Mouse (Mus musculus): Measurements from ENCODE around the gene Psmg4. TPM values are rescaled to one million over a fixed set of nuclear protein-coding genes. Genes with fewer than 3 reads are reported as not detected.

Gene Psmg4
- polyA plus RNA-seq, 1 experiment from 2014 or later: 71.1 TPM

DNA sequence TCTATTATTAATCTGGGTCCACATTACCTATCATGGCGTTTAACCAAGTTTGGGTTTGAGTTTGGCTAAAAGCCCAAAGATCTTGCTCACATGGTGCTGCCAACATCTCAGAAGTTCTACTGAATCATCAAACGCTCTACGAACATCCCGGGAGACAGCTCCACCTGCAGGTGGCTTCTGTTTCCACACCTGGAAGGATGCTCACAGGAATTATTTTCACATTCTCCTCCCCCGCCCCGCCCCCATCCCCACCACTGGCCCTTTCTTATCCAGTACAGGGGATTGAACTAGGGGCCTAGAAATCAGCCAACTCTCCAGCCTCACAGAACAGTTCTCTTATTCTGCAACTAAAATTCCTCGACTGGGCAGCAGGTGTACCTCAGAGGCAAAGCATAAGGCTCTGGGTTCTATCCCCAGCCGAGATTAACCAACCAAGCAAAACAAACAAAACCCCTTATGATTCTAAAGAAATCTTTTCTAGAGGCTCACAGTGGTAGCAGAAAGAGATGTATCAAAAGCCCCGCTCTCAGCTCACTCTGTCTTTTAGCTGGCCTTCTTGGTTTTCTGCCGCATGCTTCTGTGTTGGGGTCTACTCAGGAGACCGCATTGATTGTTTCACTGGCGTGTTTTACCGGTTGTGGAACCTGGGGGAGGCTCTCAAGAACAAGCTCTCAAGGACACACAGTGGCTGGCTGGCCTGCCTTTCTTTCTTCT is 8.4 kb upstream of the Psmg4 start:
- TF ChIP-seq EP300 (optimal IDR thresholded peaks at IDR 0.05) (no peak), CTCF (IDR thresholded peaks at IDR 0.05; ENCODE audit: low read depth) (peak; percentile 82)
- WGBS: 36% methylated on average over 13 of the region's 13 CpGs
- Histone ChIP-seq H3K9ac (ENCODE audit: low read length) (0 out of 2 replicates have a peak overlapping the region, but pooled peaks have one; percentile 19), H3K4me1 (replicated peaks; ENCODE audit: control insufficient read depth, insufficient read depth) (peaks cover 1% of the 10 kb centered on the region; the same call in 1 of the 2 replicates), H3K27me3 (ENCODE audit: control insufficient read depth, insufficient read depth, low read length) (no peaks in the 10 kb centered on the region), H3K9me3 (ENCODE audit: control insufficient read depth, low read length) (no peaks in the 10 kb centered on the region), H3K4me2 (replicated peaks; ENCODE audit: low read depth) (peak overlapping the region; percentile 45), H3K36me3 (ENCODE audit: control insufficient read depth, insufficient read depth, low read length) (no peaks in the 10 kb centered on the region), H3K4me3 (ENCODE audit: low read depth, low read length) (peak overlapping the region; percentile 24), H3K27ac (replicated peaks) (peak overlapping the region; percentile 53; the same call in 1 of the 2 replicates)
- DNase-seq (ENCODE audit: low spot score): peak; percentile 87
- peak; percentile 69 for ATAC-seq (ENCODE audit: low FRiP score, low TSS enrichment)

DNA sequence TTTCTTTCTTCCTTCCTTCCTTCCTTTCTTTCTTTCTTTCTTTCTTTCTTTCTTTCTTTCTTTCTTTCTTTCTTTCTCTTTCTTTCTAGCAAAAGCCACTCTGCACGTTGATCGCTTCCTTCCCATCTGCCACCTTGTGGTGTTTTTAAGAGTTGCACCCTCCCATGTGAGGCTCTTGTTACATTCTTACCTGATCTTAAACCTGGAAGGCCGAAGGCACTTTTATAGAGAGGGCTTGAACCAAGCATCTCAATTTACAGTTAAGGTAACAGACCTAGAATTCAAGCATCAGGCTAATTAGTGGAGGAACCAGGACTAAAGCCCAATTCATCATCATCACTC is 7.9 kb upstream of the Psmg4 start:
- no peaks in the 10 kb centered on the region for H3K4me1 ChIP-seq (replicated peaks; ENCODE audit: control insufficient read depth, insufficient read depth)
- ATAC-seq (ENCODE audit: low FRiP score, low TSS enrichment) (no peak), DNase-seq (ENCODE audit: low spot score) (peak; percentile 67)
- no peaks in the 10 kb centered on the region for H3K36me3 ChIP-seq (ENCODE audit: control insufficient read depth, insufficient read depth, low read length)
- H3K27me3 ChIP-seq (ENCODE audit: control insufficient read depth, insufficient read depth, low read length): no peaks in the 10 kb centered on the region
- peak overlapping the region; percentile 53; the same call in 1 of the 2 replicates for H3K27ac ChIP-seq (replicated peaks)
- 20% methylated on average over 3 of the region's 3 CpGs for WGBS
- no peak overlapping the region for H3K9ac ChIP-seq (ENCODE audit: low read length)
- H3K4me3 ChIP-seq (ENCODE audit: low read depth, low read length): peak overlapping the region; percentile 24; the same call in 1 of the 2 replicates
- peak; percentile 83 for TF ChIP-seq CTCF (IDR thresholded peaks at IDR 0.05; ENCODE audit: low read depth)
- TF ChIP-seq EP300 (optimal IDR thresholded peaks at IDR 0.05): no peak
- H3K4me2 ChIP-seq (replicated peaks; ENCODE audit: low read depth): peak overlapping the region; percentile 45
- H3K9me3 ChIP-seq (ENCODE audit: control insufficient read depth, low read length): no peaks in the 10 kb centered on the region

DNA sequence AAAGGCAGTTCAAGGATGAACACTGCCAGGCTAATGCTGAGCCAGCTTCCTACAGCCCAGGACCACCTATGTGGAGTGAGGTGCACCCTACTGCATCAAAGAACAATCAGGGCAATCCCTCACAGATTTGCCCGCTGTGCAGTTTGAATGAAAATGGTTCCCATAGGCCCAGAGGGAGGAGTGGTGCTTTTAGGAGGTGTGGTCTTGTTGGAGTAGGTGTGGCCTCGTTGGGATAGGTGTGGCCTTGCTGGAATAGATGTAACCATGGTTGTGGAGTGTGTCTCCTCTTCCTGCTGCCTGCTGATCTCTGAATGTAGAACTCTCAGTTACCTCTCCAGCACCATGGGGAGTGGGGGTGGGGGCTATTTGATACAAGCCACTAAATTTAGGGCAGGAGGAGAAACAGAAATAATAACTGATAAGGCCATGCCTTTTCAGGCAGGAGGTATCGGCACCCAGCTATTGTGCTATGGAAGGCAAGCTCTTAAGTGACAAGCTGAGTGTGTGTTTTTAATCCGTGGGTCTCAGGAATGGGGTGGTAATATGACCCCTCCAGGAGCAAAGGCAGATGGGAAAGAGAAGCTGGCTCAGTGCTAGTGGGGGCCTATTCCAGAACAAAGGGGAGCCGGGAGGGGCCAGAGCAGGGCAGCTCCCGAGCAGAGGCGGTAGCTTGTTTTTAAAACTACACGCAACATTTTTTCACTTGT is 6.5 kb upstream of the Psmg4 start:
- H3K27ac ChIP-seq (replicated peaks): no peak overlapping the region
- H3K27me3 ChIP-seq (ENCODE audit: control insufficient read depth, insufficient read depth, low read length): no peaks in the 10 kb centered on the region
- TF ChIP-seq EP300 (optimal IDR thresholded peaks at IDR 0.05) (no peak), CTCF (IDR thresholded peaks at IDR 0.05; ENCODE audit: low read depth) (no peak)
- no peaks in the 10 kb centered on the region for H3K36me3 ChIP-seq (ENCODE audit: control insufficient read depth, insufficient read depth, low read length)
- WGBS: 49% methylated on average over 8 of the region's 8 CpGs
- H3K9ac ChIP-seq (ENCODE audit: low read length): no peak overlapping the region
- no peak overlapping the region for H3K4me3 ChIP-seq (ENCODE audit: low read depth, low read length)
- no peaks in the 10 kb centered on the region for H3K9me3 ChIP-seq (ENCODE audit: control insufficient read depth, low read length)
- ATAC-seq (ENCODE audit: low FRiP score, low TSS enrichment) (peak; percentile 33), DNase-seq (ENCODE audit: low spot score) (no peak)
- no peak overlapping the region for H3K4me2 ChIP-seq (replicated peaks; ENCODE audit: low read depth)
- no peaks in the 10 kb centered on the region for H3K4me1 ChIP-seq (replicated peaks; ENCODE audit: control insufficient read depth, insufficient read depth)

DNA sequence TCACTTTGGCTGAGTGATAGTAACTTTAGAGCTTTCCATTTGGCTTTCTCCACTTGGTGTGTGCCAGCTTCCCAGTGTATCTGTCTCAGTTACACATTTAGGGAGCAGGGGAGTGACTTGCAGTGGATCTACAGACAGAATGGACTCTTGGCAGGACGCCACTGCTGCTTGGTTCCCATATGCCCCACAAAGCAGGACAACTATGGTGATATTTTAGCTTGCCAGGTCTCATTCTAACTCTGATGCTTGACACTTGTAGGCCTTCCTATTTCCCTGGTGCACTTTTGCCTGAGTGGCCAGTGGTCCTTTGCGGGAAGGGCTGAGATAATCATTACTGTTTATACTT is 6.0 kb upstream of the Psmg4 start:
- H3K9ac ChIP-seq (ENCODE audit: low read length): no peak overlapping the region
- 76% methylated on average over 2 of the region's 2 CpGs for WGBS
- H3K9me3 ChIP-seq (ENCODE audit: control insufficient read depth, low read length): no peaks in the 10 kb centered on the region
- H3K4me3 ChIP-seq (ENCODE audit: low read depth, low read length): no peak overlapping the region
- no peak overlapping the region for H3K4me2 ChIP-seq (replicated peaks; ENCODE audit: low read depth)
- H3K4me1 ChIP-seq (replicated peaks; ENCODE audit: control insufficient read depth, insufficient read depth): no peaks in the 10 kb centered on the region
- H3K36me3 ChIP-seq (ENCODE audit: control insufficient read depth, insufficient read depth, low read length): no peaks in the 10 kb centered on the region
- H3K27me3 ChIP-seq (ENCODE audit: control insufficient read depth, insufficient read depth, low read length): no peaks in the 10 kb centered on the region
- H3K27ac ChIP-seq (replicated peaks): no peak overlapping the region
- TF ChIP-seq CTCF (IDR thresholded peaks at IDR 0.05; ENCODE audit: low read depth) (no peak), EP300 (optimal IDR thresholded peaks at IDR 0.05) (no peak)
- no peak for DNase-seq (ENCODE audit: low spot score)
- no peak for ATAC-seq (ENCODE audit: low FRiP score, low TSS enrichment)

DNA sequence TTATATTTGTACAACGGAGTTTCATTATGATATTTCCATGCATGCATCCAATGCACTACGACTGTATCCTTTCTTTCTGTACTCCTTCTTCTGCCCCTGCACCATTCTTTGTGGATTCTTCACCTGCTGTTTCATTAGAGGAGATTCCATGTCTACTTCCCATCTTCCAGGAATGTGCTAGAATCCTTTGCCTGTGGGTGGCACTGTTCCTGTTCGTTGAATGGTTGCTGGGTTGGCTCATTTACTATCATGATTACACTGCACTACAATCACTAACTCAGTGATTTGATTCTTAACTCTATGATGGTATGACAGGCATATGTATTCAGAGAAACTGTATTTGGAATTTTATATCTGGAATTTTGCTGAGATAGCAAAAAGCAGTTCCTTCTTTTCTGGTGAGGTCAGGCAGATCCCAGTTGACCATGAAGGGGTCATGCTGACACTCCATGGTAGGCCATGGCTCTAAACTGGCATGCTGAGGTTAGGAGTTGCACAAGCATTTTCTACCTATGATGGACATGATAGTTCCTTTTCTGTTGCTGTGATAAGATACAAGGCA is 5.1 kb upstream of the Psmg4 start:
- TF ChIP-seq EP300 (optimal IDR thresholded peaks at IDR 0.05) (no peak), CTCF (IDR thresholded peaks at IDR 0.05; ENCODE audit: low read depth) (peak; percentile 19)

DNA sequence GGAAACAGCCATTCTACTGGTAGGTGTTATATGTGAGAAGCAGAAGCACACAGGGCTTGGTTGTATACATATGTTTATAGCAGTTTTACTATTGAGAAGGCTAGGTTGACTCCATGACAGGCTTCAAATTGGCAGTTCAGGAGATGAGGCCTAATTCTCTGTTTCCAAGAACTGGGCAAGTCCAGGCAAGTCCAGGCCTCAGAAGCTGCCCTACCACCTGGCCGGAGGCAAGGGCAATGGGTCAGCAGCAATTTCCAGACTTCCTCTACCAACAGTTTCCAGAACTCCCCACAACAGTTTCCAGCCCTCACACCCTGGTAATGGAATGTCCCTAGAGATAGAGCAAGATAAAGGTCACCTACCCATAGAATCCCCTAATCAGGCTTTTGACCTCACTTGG is 2.8 kb upstream of the Psmg4 start:
- no peak for DNase-seq (ENCODE audit: low spot score)
- Histone ChIP-seq H3K27me3 (ENCODE audit: control insufficient read depth, insufficient read depth, low read length) (no peaks in the 10 kb centered on the region), H3K4me3 (ENCODE audit: low read depth, low read length) (no peak overlapping the region), H3K4me1 (replicated peaks; ENCODE audit: control insufficient read depth, insufficient read depth) (no peaks in the 10 kb centered on the region), H3K36me3 (ENCODE audit: control insufficient read depth, insufficient read depth, low read length) (no peaks in the 10 kb centered on the region), H3K9ac (ENCODE audit: low read length) (no peak overlapping the region), H3K27ac (replicated peaks) (no peak overlapping the region), H3K4me2 (replicated peaks; ENCODE audit: low read depth) (no peak overlapping the region), H3K9me3 (ENCODE audit: control insufficient read depth, low read length) (no peaks in the 10 kb centered on the region)
- WGBS: 74% methylated on average over 1 of the region's 1 CpGs
- no peak for ATAC-seq (ENCODE audit: low FRiP score, low TSS enrichment)
- TF ChIP-seq CTCF (IDR thresholded peaks at IDR 0.05; ENCODE audit: low read depth) (no peak), EP300 (optimal IDR thresholded peaks at IDR 0.05) (no peak)

More for the DNA sequence above, 5.1 kb upstream of the Psmg4 start:
- H3K36me3 ChIP-seq (ENCODE audit: control insufficient read depth, insufficient read depth, low read length): no peaks in the 10 kb centered on the region
- H3K9ac ChIP-seq (ENCODE audit: low read length): no peak overlapping the region
- no peak overlapping the region for H3K4me2 ChIP-seq (replicated peaks; ENCODE audit: low read depth)
- DNase-seq (ENCODE audit: low spot score) (no peak), ATAC-seq (ENCODE audit: low FRiP score, low TSS enrichment) (no peak)
- no peaks in the 10 kb centered on the region for H3K27me3 ChIP-seq (ENCODE audit: control insufficient read depth, insufficient read depth, low read length)
- H3K4me3 ChIP-seq (ENCODE audit: low read depth, low read length): no peak overlapping the region
- WGBS: 84% methylated on average over 3 of the region's 3 CpGs
- H3K4me1 ChIP-seq (replicated peaks; ENCODE audit: control insufficient read depth, insufficient read depth): no peaks in the 10 kb centered on the region
- no peak overlapping the region for H3K27ac ChIP-seq (replicated peaks)
- H3K9me3 ChIP-seq (ENCODE audit: control insufficient read depth, low read length): no peaks in the 10 kb centered on the region
